In the genomic region with DNA sequence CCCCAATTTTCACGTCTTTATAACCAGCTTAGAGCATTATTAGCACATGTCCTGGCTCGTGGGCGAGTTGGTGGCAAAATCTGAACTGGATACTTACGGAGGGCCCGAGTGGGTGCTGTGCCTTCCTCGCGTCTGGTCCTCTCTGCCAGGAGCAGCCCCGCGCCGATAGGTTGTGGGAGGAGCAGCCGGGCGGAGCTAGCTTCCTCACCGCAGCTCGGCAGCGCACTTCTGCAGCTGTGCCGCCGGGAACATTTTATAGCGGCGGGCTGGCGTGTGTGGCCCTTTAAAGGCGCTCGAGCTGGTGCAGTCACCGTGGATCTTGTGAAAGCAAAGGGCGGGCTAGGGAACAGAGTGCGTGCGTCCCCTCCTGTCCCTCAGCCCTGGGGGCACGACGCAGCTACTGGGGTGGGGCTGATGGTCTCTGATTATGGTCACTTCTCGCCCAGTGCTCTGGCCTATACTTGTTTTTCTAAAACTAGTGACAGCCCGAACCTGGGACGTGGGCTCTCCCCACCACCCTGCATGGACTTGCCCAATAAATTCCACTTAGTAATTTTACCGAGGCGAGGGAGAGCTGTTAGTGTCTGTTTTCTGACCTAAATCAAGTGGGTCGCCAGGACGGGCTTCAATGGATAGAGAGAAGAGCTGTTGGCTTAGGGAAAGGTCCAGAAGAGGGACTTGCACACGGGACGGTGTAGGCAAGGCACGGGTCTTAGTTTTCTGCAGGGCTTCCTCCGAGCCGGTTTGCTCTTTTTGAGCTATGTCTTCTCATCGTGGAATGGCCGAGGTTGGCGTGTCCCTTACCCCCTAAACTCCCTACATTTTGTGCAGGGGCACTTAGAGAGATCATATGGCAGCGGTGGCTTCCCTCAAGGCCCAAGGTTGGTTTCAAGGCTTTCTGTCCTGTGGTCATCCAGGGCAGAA, we compare ENCODE assay signal across 7 mouse cellular contexts. TPM values are rescaled to one million over a fixed set of nuclear protein-coding genes. Genes with fewer than 3 reads are reported as not detected.
A peak's percentile ranks its signal among the peaks of the same experiment; 100 is the strongest.
DNase-seq lines count a peak whose midpoint lies in the region; ATAC-seq lines count a peak whose summit lies in the region.

A gene (minus strand): TSS at position 245 of the 924 bp plus-strand sequence.

- ATAC-seq in intestine, embryonic 15.5 days: peak; percentile 92

- peaks cover 41% of the 10 kb centered on the region for H3K27me3 ChIP-seq in intestine, embryonic 15.5 days (replicated peaks)
- peaks cover 91% of the 10 kb centered on the region for H3K27me3 ChIP-seq in midbrain, embryonic 10.5 days (ENCODE audit: low read depth, poor library complexity, severe bottlenecking)

- 16% methylated on average over 44 of the region's 44 CpGs for WGBS in intestine, embryonic 15.5 days
- 22% methylated on average over 44 of the region's 44 CpGs for WGBS in midbrain, embryonic 10.5 days

- peak within 1 kb of the TSS; percentile 4; the same call in 1 of the 2 replicates for H3K9ac ChIP-seq in intestine, embryonic 15.5 days

- peak within 1 kb of the TSS; percentile 95 for H3K4me2 ChIP-seq in intestine, embryonic 15.5 days (replicated peaks)

- H3K36me3 ChIP-seq in intestine, embryonic 15.5 days: no peaks in the 10 kb centered on the region
- no peaks in the 10 kb centered on the region for H3K36me3 ChIP-seq in midbrain, embryonic 10.5 days

- no peaks in the 10 kb centered on the region for H3K4me1 ChIP-seq in intestine, embryonic 15.5 days (replicated peaks)
- H3K4me1 ChIP-seq in midbrain, embryonic 10.5 days: peaks cover 22% of the 10 kb centered on the region

- H3K9me3 ChIP-seq in intestine, embryonic 15.5 days: no peaks in the 10 kb centered on the region
- no peaks in the 10 kb centered on the region; the same call in 1 of the 2 replicates for H3K9me3 ChIP-seq in midbrain, embryonic 10.5 days (replicated peaks)

- H3K4me3 ChIP-seq in intestine, embryonic 15.5 days (replicated peaks): peak within 1 kb of the TSS; percentile 48
- H3K4me3 ChIP-seq in midbrain, embryonic 10.5 days: peak within 1 kb of the TSS; percentile 64

- H3K27ac ChIP-seq in intestine, embryonic 15.5 days: no peak within 1 kb of the TSS
- H3K27ac ChIP-seq in midbrain, embryonic 10.5 days (replicated peaks): peak within 1 kb of the TSS; percentile 71

- DNase-seq in adrenal gland, adult 8-10 months: peak; percentile 55
- peak; percentile 84 for DNase-seq in embryo, embryonic 10 days (ENCODE audit: low spot score)
- DNase-seq in gonadal fat pad, adult 2 months (ENCODE audit: low read depth): no peak
- peak; percentile 43 to 52 for DNase-seq in left cerebral cortex, postnatal 36 days (ENCODE audit: low spot score in 2 of 2)
- peak; percentile 79 for DNase-seq in midbrain, embryonic 10.5 days (ENCODE audit: low spot score)
- DNase-seq in spleen, adult 18-20 months: peak; percentile 11 to 28

- intact Hi-C loops in left cerebral cortex, postnatal 36 days (cut with DNase I): no loop called here

RNA-seq across cellular contexts. Expression of the gene that starts here (rescaled TPM):
- total RNA-seq in adrenal gland, adult 8-10 months (2022): 100 to 1,000 TPM in 1 of 4 experiments, 10 to 100 TPM in 1, 1 to 10 TPM in 2; 2.0 to 111 (median 45.5) TPM
- 124 and 138 TPM in 2 replicates for polyA plus RNA-seq in gonadal fat pad, adult 2 months (2012; rRNA removed)
- polyA plus RNA-seq in intestine, embryonic 15.5 days (2015; fragmentation: Nextera tagmentation; extraction: Ambion mirVana): 7.1 and 7.4 TPM in 2 replicates
- 1 to 10 TPM; 2.8 to 4.1 TPM for total RNA-seq in left cerebral cortex, postnatal 36 days (2021)
- 9.4 and 12.5 TPM in 2 replicates for polyA plus RNA-seq in midbrain, embryonic 10.5 days (2016; fragmentation: Nextera tagmentation; extraction: Ambion mirVana)
